Mouse (Mus musculus) colon, adult 2 months (tissue): ENCODE measurements around the gene Gm10642. TPM values are rescaled to one million over a fixed set of nuclear protein-coding genes. Genes with fewer than 3 reads are reported as not detected.

Experiments used
- polyA plus RNA-seq: library from polyadenylated mRNA; depleted of rRNA; stranded (reverse); fragments of >200 nt; gene quantifications from 2 replicates; pipeline ENCODE4 v1.2.3, GENCODE M21; 2012; rRNA removed

Gm10642 gene
- 0.62 and 1.1 TPM in 2 replicates for polyA plus RNA-seq

GRCm38 (mm10) chr9:70656130-70657007 lies at the start of gene Gm10642:
Gm10642 (plus strand) TSS chr9:70656251.

GRCm38 (mm10) chr9:70657013-70657967 lies 1.2 kb downstream of the Gm10642 start, which contains the start of gene Mindy2:
Mindy2 (minus strand) TSS chr9:70657174.

GRCm38 (mm10) chr9:70678682-70679131 lies 22.7 kb downstream of the Gm10642 start, which contains the start of gene Adam10:
Adam10 (plus strand) TSS chr9:70678997.

Other genes with a start within 250 kb of the Gm10642 start
- gene Ccnb2, start 234.7 kb upstream of the Gm10642 start, polyA plus RNA-seq = 9.9 and 13.9 TPM in 2 replicates
- 31.1 and 36.3 TPM in 2 replicates for gene Rnf111, start 152.5 kb upstream of the Gm10642 start, polyA plus RNA-seq
- gene Sltm, start 113.5 kb upstream of the Gm10642 start, polyA plus RNA-seq = 4.8 and 5.3 TPM in 2 replicates
- gene Mindy2, start 923 bp downstream of the Gm10642 start, polyA plus RNA-seq = 10.8 and 17.8 TPM in 2 replicates
- gene Adam10, start 22.7 kb downstream of the Gm10642 start, polyA plus RNA-seq = 35.8 and 38.3 TPM in 2 replicates